Mouse (Mus musculus) heart, adult 9 months (tissue): ENCODE measurements around the gene Mylk2.
A peak's percentile ranks its signal among the peaks of the same experiment; 100 is the strongest.

Experiments
- DNase-seq, 2 experiments: peaks; one replicate each; pipeline ENCODE4 v3.0.0; 2022; ENCODE audit warnings: low spot score in 2 of 2

The Mylk2 gene

GRCm38 (mm10) chr2:152911031-152911430 lies at the start of gene Mylk2:
TSS of gene Mylk2 (plus strand) at chr2:152911352.
- DNase-seq, result no peak

- peak; percentile 20 to 27 for DNase-seq
Measured at GRCm38 (mm10) chr2:152861891-152862290, 49.3 kb upstream of the Mylk2 start.

GRCm38 (mm10) chr2:152862638-152863037 lies 48.5 kb upstream of the Mylk2 start:
- DNase-seq, result no peak

GRCm38 (mm10) chr2:152863346-152863745 lies 47.8 kb upstream of the Mylk2 start:
- DNase-seq, result no peak

GRCm38 (mm10) chr2:152878239-152878638 lies 32.9 kb upstream of the Mylk2 start:
- no peak for DNase-seq

- no peak for DNase-seq
Measured at GRCm38 (mm10) chr2:152880898-152881297, 30.3 kb upstream of the Mylk2 start.

- DNase-seq, result no peak
Measured at GRCm38 (mm10) chr2:152884101-152884645, 27.0 kb upstream of the Mylk2 start.

GRCm38 (mm10) chr2:152887230-152887629 lies 23.9 kb upstream of the Mylk2 start:
- DNase-seq, result no peak

- DNase-seq, result no peak
Measured at GRCm38 (mm10) chr2:152888774-152889173, 22.4 kb upstream of the Mylk2 start.

GRCm38 (mm10) chr2:152895834-152896233 lies 15.3 kb upstream of the Mylk2 start:
- no peak for DNase-seq

- no peak for DNase-seq
Measured at GRCm38 (mm10) chr2:152896926-152897325, 14.2 kb upstream of the Mylk2 start.

GRCm38 (mm10) chr2:152899011-152899410 lies 12.1 kb upstream of the Mylk2 start:
- DNase-seq, result no peak

GRCm38 (mm10) chr2:152901296-152901695 lies 9.9 kb upstream of the Mylk2 start:
- no peak for DNase-seq

- no peak for DNase-seq
Measured at GRCm38 (mm10) chr2:152902658-152903057, 8.5 kb upstream of the Mylk2 start.

GRCm38 (mm10) chr2:152903586-152903985 lies 7.6 kb upstream of the Mylk2 start:
- peak in 1 of 2 experiments; percentile 33 for DNase-seq

- DNase-seq, result peak in 1 of 2 experiments; percentile 43
Measured at GRCm38 (mm10) chr2:152904127-152904643, 7.0 kb upstream of the Mylk2 start.

GRCm38 (mm10) chr2:152905036-152905829 lies 5.9 kb upstream of the Mylk2 start:
- DNase-seq, result peak in 1 of 2 experiments; percentile 51

GRCm38 (mm10) chr2:152906274-152907037 lies 4.7 kb upstream of the Mylk2 start:
- DNase-seq, result no peak

- DNase-seq, result no peak
Measured at GRCm38 (mm10) chr2:152907114-152907943, 3.8 kb upstream of the Mylk2 start.

GRCm38 (mm10) chr2:152909848-152910247 lies 1.3 kb upstream of the Mylk2 start:
- DNase-seq, result no peak

GRCm38 (mm10) chr2:152911432-152911831 lies 280 bp downstream of the Mylk2 start:
- DNase-seq, result no peak
